Mouse (Mus musculus) liver, postnatal 0 days (tissue): Measurements from ENCODE around the gene Fbp2.

ENCODE experiments used
- CTCF ChIP-seq: sonication (generic); IDR thresholded peaks from 2 replicates; pipeline ENCODE4 v1.5.1; 2016; ENCODE audit warnings: antibody characterized with exemption, low read depth
- EP300 ChIP-seq: IDR thresholded peaks from 2 replicates; pipeline ENCODE4 v1.6.1; 2016; ENCODE audit warnings: antibody characterized with exemption, low read depth, mild to moderate bottlenecking

GRCm38 (mm10) chr13:62882856-62883255 is 24.6 kb upstream of the Fbp2 start:
- TF ChIP-seq CTCF, result no peak
- TF ChIP-seq EP300, result no peak
